Mouse (Mus musculus) urinary bladder, postnatal 14 days (tissue): ENCODE data around the gene Gm38392.

Experiments used
- DNase-seq: peaks from one replicate; pipeline ENCODE4 v3.0.0; 2021; ENCODE audit warnings: low spot score

The Gm38392 gene

DNA sequence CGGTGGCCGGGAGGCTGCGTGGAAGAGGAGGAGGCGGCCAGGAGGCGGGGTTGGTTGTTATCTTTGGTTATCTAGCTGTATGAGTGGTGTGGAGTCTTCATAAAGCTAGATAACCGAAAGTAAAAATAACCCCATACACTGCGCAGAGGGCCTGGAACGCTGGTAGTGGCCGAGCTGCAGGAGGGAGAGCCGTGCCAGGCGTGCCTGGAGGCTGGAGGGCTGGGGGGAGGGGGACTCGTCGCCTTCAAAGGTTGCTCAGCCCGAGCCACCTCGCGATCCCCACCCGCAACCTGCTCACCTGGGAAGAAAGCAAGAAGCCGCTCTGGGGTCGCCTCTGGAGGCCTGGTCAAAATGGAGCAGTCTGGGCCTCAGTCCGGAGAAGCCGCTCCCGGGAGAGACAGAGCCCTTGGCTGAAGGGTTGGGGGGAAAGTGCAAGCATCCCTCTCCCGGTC, 71.4 kb downstream of the Gm38392 start:
- DNase-seq: no peak

DNA sequence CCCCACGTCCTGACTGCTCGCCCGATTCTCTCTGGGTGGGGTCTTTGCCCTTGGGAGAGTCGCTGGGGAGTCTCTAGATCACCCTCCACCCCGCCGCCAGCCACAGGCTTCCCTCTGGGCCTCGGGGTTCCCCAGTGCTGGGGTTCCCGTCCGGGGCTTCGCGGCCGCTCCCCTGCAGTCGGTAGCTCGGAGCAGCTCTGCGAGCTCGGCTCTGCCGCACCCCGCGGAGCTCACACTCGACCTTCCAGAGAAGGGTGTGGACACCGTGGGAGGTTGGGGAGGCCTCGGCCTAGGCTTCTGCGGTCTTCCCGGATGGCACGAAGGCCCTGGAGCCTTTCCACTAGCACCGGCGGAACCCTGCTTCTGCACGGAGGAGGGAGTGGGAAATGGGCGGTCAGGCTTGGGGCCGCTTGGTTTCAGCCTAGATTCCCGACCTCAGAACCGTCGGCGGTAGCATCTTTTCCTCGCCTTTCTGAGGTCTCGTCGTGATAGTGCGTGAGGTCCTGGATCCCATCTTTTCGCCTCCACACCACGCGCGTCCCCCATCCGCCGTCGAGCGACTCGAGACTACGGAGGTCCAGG, 71.9 kb downstream of the Gm38392 start:
- DNase-seq: no peak

DNA sequence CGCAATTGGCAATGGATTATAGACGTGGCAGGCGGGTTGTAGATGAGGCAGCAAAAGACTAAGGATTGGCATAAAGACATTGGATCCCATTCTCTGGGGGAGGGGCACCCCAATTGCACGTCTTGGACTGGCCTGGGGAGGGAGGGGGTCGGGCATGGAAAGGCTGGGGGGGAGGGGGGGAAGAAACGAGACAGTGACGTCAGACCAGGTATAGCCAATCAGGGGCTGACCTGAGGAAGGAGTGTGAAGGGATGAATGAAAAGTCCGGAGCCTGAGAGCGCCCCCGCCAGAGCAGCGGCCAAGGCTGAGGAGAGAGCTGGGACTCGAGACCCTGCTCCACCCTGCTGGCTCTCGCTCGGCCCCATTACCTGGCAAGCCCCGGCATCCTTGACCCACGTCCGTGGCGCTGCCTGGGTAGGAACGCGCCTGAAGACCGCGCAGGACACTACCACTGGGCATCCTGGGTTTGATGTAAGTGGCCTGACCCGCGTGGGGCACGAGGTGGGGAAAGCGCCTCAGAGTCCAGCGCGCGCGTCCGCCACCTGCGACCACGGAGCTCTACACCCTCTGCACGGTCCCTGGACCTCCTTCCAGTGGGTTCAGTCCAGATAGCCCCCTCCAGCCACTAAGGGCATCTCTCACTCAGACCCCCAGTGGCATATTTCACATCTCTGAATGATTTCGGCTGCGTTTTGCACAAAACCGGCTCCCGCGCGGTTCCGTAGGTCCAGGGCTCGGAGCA, 72.6 kb downstream of the Gm38392 start:
- no peak for DNase-seq

DNA sequence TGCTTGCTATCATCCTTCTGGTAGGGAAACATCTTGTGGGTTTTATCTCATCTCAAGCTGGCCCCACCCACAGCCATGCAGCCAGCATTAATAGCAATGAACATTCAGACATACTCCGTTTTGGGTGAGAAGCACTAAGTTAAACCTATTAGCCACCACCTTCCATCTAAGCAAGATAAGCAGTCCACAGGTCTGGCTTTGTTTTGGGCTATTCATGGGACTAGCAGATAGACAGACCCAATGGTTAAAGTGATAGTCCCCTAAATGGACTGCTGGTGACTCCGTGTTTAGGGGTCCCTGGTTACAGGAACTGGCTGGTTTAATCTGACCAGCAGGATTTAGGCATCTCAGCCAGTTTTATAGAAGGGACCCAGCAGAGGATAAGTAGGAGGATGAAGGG, 74.0 kb downstream of the Gm38392 start:
- DNase-seq: no peak

DNA sequence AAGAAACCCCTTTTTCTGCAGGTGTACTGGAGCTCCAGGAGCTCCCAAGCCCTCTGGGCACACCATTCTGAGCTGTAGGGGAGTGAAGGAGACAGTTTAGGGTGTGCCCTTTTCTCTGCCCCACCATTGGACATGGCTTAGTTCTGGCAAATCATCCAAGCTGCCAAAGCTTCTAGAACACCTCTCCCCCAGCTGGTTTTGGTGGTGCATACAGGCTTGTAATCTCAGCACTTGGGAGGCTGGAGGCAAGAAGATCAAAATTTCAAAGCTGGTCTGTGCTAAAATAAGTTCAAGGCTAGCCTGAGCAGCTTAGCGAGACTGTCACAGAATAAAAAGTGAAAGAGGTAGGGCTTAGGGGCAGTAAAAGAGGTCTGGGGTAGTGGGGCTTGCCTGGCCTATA, 74.7 kb downstream of the Gm38392 start:
- no peak for DNase-seq

DNA sequence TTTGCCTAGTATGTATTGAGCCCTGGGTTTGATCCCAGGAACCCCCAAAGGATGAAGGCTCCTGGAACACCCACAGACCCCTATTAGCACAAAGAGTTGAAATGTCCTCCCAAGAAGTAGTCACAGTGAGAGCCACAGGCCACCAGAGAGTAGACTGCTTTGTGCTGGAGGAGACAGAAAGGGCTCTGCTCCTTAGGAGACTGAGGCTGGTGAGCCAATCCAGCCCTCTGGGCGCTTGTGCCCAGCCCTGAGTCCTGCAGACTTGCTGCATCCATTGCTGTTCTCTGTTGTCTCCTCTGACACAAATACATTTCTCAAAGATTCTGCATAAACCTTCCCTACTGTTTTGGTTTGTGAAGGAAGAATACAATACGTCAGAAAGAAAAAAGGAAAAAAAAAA, 76.1 kb downstream of the Gm38392 start:
- no peak for DNase-seq

DNA sequence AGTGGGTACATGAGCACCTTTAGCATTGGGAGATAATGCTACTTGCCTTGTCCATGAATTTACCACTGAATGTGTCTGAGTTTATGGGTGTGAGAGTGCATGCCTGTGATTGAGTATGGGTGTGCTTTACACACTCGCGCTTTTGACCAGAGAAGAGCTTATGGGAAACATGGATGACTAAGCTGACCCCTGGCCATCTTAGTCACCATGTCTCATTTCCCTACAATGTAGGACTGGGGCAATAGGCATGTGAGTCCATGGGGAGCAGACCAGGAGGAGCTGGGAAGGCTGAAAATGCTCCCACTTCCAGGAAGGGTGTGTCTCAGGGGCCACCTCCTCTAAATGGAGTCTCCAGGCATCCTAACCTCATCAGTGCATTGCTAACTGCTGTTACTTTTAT, 76.9 kb downstream of the Gm38392 start:
- no peak for DNase-seq

DNA sequence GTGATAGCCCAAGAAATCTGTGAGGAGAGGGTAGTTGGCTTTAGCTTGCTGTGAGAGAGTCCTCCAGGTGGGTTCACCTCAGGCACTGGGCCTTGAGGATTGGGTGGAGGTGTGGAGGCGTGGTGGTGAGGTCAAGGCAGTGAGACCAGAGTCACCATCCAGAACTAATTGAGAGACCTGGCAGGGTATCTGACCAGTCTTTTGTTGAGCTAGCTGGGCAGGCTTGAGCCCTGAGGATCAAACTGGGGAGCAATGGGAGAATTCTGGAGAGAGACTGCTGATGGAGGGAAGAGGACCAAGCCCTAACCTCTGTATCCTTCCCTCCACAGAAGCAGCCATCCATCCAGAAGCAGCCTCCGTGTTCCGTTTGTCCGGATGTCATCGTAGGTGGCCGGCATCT, 77.7 kb downstream of the Gm38392 start:
- no peak for DNase-seq

DNA sequence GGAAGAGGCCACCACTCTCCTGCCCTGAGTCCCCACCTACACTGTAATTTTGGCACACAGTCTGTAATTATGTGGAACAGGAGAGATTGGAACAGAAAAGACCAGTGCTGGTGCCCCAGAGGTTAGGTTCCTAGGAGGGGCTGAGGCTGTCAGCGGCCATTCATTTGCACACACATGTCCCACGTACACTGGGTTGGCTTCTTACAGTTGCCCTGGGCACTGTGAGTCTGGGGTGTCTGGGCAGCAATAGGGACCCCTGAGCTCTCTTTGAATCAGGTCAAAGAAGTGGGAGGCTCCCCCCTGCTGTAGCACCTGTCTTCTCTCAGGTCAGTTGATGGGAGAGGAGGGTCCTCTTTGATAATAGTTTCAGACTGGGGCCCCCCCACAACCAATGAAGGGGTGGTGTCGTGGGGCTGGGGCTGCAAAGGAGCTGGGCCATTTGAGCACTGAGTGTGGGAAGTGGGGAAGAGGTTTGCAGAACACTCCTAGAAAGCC, 78.7 kb downstream of the Gm38392 start:
- DNase-seq: no peak

DNA sequence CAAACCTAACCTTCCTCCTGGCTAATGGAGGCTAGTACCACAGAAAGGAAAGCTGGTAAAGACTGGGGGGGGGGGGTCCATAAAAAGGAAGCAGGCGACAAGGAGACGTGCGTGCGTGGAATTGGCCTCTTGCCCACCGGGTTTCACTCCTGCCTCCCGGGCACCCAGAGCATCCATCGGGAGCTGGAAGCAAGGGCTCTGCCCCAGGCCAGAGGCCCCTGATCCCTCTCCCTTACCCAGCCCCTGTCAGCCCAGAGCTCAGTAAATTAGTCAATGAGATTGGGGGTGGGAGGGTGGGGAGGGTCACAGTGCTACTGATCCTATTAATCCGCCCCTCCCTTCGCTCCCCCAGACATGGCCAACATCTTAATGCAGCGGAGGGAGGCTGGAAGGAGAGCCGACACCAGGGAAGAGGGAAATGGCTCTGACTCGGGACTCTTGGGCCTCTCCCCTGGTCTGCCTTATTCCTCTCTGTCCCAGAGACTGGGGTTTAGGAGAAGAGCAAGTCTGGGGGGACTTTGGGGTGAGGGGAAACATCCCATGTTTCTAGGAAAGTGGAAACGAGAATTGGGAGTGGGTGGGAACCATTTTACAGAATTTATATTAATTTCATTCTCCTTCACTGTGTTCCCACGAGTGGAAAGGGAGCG, 79.4 kb downstream of the Gm38392 start:
- DNase-seq: no peak

DNA sequence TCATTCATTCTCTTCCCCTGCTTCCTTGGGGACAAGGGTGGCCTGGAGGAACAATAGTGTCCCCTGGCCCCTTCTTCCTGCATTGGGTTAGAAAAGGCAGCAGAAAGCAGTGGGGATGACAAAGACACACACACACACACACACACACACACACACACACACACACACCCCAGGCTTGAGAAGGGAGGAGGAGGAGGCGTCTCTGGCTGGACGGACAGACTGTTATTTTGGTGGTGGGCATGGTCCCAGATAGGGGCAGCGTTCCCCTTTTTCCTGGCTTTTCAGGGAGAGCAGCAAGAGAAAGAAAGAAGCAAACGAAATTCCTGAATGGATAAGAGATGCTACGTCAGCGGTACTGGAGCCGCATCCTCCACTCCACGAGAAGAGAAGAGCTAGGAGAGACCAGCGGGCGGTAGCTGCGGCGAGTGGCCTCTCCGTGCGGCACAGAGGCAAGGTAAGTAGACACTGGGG, 80.1 kb downstream of the Gm38392 start:
- no peak for DNase-seq

DNA sequence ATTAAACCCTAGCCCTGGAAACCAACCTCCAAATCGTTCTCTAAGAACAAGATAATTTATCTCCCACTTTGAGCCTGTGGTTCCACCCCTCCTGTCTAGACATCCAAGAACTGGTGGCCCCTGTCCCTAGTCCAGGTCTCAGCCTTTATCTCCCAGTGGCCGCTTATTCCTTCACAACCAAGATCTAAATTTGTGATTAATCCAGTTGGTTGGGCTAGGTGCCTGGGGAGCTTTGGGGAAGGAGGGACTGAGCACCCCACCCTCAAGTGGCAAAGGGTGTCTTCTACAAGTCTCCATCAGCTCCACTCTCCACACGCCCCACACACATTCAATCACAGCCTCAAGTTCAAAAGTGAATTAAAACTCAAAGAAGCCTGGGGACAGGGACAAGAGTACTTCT, 80.5 kb downstream of the Gm38392 start:
- DNase-seq: no peak

DNA sequence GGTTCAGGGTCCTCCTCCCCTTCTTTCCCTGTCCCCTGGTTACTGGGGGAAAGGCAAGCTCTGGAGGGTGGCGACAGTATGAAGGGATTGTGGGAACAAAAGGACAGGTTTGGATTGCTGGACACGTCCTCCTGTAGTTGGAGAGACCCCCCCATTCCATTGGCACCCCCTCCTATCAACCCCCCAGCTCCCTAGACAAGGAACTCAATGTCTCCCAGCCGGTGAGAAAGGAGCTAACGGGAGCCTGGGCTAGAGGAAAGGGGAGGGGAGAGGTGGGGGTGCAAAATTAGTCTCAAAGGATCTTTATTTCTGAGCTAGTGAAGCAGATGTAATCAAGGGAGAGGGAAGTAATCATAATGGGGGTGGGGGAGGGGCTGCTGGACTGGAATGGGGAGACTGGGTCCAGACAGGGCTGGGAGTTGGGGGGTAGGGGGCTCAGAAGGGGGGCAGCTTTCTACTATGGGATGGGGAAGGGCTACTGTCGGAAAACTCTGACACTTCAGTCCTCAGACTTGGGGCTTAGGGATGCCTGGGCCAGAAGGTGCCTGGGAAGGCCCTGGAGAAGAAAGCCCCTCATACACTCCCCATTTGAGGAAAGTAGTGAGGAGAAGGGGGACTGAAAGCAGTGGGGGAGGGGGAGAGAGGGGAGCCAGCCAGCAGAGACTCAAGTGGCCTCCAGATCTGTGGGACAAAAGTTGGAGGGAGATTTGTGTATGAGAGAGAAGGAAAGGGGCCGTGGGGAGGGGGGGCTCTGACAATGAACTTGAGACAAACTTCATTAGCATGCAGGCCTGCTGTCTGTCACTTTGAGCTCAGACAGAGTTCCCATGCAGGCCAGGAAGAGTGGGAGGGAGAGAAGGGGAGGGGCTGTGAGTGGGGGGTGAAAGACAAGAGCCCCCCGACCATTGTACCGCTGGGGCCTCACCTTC, 81.2 kb downstream of the Gm38392 start:
- DNase-seq: no peak

DNA sequence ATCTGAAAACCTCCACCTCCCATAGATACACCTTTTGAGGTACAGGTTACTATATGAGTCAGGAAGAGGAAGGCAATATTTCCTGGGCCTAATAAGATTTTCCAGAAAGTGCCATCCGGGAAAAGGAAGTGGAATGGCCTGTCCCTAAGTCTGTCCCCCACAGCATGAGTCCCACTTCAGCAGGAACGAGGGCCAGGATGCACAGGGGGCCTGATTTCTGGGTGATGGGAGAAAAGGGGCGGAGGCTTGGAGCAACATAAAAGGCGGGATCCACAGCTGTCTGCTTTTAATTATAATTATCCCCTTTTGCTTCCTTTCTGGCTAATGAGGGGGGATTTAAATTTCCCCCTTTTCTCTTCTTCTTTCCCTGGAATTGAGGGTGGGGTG, 81.8 kb downstream of the Gm38392 start:
- no peak for DNase-seq

DNA sequence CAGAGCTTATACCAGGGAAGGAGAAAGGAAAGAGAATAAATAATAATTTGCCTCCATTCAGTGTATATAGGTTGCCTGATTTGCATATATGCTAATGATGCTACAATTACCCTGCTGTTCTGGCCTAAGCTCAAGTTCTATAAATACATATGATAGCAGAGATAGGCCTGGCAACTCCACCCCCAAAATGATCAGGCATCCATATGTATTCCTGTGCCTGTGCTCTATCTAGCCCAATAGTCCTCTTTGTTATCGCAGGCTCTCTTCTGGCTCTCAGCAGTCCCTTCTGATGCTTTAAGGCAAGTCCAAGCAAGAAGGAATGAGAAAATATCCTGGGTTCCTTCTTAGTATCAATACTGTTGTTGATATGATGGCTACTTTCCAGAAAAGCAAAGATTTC, 82.3 kb downstream of the Gm38392 start:
- DNase-seq: no peak

DNA sequence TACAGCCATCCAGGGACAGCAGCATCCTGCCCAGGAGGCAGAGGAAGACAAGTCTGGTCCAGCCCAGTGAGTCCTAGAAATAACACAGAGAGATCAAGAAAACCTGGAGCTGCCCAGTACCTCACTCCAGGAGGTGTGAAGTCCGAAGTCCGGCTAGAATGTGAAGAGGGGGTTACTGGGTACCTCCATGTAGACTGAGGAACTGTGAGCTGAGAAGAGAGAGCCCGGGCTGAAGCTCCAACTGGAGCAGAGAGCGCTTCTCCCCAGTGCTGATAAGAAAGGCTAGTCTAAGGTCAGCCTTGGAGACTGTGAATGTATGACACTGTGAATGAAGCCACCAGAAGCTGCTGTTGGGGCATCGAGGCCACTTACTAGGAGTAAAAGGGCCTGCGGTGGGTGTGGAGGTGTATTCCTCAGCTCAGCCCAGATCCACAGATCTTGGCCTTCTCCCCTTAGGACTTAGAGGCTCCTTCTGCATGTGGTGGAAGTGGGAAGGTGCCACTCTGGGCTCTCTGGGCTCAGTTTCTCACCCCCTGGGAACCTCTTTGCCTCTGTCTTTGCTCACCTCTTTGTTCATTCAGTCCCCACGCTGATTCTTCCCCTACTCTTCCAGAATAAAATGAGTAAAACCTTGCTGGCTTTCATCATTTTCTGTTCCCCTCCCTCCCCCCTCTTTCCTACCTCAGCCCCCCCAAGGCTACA, 82.9 kb downstream of the Gm38392 start:
- no peak for DNase-seq

DNA sequence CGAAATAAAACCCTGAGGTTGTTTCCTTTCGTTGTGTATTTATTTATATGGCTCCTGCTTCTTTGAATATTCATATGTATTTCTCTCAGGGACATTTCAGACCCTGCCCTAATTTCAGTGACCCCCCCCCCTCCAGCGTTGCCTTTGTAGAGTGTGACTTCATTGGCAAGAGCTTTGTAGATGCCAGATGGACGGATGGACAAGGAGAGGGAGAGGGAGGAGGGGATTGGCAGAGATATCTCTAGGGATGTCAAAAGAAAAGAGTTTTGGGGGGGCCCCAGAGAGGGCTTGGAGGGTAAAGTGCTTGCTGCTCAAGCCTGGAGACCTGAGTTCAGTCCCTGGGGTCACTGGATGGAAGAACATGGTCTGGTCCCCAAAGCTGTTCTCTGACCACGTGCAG, 83.6 kb downstream of the Gm38392 start:
- DNase-seq: no peak

DNA sequence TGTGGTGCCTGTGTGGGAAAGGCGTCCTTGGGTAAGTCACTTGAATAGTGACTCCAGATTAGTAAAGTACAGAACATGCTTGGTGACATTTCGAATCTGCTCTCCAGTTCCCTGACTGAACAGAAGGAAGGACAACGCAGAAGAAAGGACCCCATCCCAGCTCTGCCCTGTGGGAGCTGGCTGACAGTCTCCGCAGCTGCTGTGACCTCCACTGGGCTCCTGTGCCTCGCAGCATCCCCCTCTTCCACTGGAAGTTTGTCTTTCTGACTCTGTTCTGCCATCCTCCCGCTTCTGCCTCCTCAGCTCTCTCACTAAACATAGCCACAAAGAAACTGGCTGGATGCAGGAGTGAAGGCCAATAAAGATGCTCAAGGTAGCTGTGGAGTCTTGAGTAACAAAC, 84.0 kb downstream of the Gm38392 start:
- no peak for DNase-seq

DNA sequence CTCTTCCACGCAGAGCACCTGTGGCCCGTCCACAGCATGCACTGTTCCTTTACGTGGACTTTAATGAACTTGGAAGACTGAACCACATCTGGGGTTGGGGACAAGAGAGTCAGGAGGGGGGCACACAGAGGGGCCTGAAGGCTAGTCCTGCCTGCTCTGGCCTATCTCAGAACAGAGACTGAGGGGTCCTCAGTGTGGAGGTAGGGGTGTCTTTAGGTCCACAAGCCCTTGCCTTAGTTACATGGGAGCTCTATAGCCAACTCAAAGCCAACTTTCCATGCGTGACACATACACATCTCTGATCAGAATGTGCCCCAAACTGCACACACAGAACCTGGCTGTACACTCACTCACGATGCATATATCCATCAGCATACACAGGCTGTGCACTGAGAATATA, 85.4 kb downstream of the Gm38392 start:
- DNase-seq: no peak

DNA sequence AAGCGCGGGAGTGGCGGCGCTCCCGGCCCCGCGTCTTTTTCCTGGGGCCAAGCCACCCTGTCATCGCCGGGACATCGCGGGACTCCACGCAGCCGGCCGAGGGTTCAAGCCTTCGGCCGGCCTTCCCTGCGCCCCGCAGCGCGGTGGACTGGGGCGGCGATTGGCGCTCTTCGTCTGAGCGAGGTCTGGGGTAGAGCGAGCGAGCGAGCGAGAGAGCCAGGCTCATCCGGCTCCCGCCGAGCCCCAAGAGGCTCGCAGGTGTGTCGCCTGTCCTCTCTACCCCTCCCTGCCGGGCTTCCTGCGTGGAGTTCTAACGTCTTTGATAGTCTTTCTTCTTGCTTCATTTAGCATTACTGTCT, 86.1 kb downstream of the Gm38392 start:
- no peak for DNase-seq

DNA sequence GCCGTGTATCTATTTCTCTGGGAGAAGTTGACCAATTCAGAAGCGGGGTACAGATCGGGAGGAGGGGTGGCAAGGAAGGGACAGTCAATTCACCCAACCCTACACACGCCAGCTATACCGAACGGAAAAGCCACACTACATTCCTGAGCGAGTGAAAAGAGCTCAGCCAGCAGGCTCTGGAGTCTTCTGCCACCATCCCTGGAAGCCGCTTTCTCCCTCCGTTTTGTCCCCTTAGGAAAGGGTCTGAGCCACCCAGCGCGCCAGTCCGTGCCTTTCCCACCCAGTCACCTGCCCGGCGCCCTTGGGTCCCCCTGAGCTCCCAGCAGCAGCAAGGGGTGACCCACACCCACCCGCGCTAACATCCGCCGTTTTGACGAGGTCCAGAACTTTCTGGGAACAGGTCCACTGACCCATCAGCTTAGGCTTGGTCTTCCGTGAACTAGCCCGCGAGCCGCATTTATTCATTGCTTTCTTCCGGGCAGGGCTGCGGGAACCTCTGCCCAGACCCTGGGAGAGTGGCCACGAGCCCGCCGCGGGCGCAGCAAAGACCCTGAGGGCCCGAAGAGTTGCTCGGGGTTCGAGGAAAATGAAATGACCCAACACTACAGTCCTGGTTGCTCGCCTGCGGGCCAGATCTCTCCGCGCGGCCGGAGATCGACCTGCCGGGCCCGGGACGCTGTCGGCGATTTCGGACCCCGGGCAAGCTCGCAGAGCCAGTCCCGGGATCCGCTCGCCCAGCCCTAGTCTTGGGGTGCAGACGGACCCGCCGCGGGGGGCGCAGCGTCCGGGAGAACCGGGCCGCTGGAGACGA, 86.6 kb downstream of the Gm38392 start:
- no peak for DNase-seq
